Mouse (Mus musculus): ENCODE data around the gene Relch. TPM values are rescaled to one million over a fixed set of nuclear protein-coding genes. Genes with fewer than 3 reads are reported as not detected.
"Not testable (repeated sequence)": the region's sequence is repeated elsewhere in the genome, so short reads cannot be mapped to it uniquely, and the experiment has no call there.

The Relch gene
- total RNA-seq, 2 experiments from 2014 or later, result 10.1 to 12.8 TPM

GRCm38 (mm10) chr1:105738334-105738733 lies 74.7 kb downstream of the Relch start:
- DNase-seq, result no peak
- intact Hi-C loops (cut with DNase I; ENCODE audit: low total_unique reads), result no loop called here

DNA sequence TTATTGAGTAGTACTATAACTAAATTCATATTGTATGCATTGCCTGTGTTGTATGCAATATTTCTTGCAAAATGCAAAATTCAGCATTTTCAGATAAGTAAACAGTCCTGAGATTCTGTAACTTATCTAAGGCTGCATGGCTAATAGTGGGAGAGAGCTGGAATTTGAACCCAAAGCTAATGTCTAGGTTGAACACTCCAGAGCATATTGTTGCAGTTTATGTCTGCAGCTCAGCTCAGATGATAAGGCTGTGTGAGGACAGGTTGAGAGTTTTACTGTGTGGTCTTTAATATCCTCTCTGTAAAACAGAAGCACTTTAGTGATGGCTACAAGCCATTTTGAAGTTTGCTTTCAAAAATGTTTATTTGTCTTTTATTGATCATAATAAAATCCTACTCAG lies 75.8 kb downstream of the Relch start:
- DNase-seq, result no peak
- intact Hi-C loops (cut with DNase I; ENCODE audit: low total_unique reads), result no loop called here

DNA sequence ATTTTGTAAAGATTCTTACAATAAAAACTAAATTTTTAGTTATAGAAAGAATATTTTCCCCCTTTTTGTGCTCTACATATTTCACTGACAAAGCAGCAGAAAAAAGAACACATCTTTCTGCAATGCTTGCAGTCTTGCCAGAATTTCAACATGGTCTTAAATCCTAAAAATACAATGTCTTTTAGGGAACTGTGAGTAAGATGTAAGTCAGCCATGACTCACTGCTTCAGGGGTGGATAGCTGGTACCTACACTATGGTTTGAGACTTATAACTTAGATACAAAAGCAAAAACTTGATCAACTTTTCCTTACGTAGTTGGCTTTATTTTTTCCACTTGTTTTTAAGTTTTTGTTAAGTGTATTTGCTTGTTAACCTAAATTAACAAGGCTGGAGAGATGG lies 78.8 kb downstream of the Relch start:
- intact Hi-C loops (cut with DNase I; ENCODE audit: low total_unique reads), result no loop called here
- DNase-seq, result no peak

DNA sequence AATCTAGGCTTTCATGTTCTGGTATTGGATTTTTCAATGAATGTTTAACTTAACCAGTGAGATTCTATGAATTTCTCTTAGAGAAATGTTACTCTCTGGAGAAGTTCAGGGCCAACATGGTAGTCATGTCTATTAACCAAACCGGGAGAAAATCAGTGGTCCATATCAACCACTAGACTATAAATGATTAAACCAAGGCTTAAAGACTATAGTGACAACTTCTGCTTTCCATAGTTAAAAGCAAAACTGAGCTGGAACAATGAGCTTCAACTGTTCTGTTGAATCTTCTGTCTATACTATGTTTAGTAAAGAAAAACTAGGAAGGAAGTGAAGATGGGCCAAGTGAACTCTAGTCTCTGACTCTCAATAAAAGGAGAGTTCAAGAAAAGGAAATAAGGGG lies 82.8 kb downstream of the Relch start:
- DNase-seq, result no peak
- intact Hi-C loops (cut with DNase I; ENCODE audit: low total_unique reads), result no loop called here

- intact Hi-C loops (cut with DNase I; ENCODE audit: low total_unique reads), result no loop called here
- no peak for DNase-seq
Observed at GRCm38 (mm10) chr1:105746858-105747596, 83.4 kb downstream of the Relch start.

- intact Hi-C loops (cut with DNase I; ENCODE audit: low total_unique reads), result no loop called here
- no peak for DNase-seq
Observed at GRCm38 (mm10) chr1:105748091-105748799, 84.6 kb downstream of the Relch start.

- intact Hi-C loops (cut with DNase I; ENCODE audit: low total_unique reads), result no loop called here
- no peak for DNase-seq
Observed at GRCm38 (mm10) chr1:105752196-105752595, 88.5 kb downstream of the Relch start.

GRCm38 (mm10) chr1:105752944-105753343 lies 89.3 kb downstream of the Relch start:
- DNase-seq, result no peak
- intact Hi-C loops (cut with DNase I; ENCODE audit: low total_unique reads), result no loop called here

DNA sequence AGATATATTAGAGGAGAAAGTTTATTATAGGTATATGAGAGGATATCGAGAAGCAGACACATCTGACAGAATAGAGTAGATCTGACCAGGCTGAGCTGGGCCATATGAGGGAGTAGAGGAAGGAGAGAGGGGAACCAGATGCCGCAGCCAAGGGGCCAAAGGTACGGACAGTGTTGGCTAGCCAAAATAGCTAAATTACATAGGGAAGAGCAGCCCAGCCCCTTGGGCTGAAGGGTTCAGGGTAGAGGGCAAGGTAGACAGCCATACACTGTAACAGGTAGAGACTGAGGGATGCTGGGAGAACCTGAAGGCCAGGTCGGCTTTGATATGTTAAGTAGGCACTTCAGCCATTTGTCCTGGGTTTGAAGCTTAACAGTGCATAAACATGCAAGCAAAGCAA lies 95.1 kb downstream of the Relch start:
- intact Hi-C loops (cut with DNase I; ENCODE audit: low total_unique reads), result no loop called here
- no peak for DNase-seq

- intact Hi-C loops (cut with DNase I; ENCODE audit: low total_unique reads), result no loop called here
- no peak for DNase-seq
Observed at GRCm38 (mm10) chr1:105759422-105760165, 95.9 kb downstream of the Relch start.

DNA sequence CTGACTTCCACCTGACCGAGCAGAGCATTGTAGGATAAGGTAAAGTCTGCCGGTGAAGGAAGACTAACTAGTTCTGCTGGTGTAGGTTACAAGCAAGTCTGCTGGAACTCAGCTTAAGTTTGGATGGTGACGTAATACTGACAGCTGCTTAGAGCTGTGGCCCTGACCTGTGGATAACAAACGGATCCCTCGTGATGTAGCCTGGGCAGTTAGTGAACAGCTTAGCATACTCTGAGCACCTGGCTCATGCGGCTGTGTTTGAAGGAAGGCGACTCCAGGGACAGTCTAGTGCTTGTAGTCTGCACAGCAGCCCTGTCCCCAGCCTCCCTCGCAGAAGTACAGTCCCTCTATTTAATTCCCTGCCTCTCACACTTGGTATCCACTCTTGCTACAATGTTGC lies 101.9 kb downstream of the Relch start:
- DNase-seq, result no peak
- intact Hi-C loops (cut with DNase I; ENCODE audit: low total_unique reads), result no loop called here

- intact Hi-C loops (cut with DNase I; ENCODE audit: low total_unique reads); DNase-seq: not testable (repeated sequence)
Observed at GRCm38 (mm10) chr1:105766099-105766498, 102.4 kb downstream of the Relch start.

DNA sequence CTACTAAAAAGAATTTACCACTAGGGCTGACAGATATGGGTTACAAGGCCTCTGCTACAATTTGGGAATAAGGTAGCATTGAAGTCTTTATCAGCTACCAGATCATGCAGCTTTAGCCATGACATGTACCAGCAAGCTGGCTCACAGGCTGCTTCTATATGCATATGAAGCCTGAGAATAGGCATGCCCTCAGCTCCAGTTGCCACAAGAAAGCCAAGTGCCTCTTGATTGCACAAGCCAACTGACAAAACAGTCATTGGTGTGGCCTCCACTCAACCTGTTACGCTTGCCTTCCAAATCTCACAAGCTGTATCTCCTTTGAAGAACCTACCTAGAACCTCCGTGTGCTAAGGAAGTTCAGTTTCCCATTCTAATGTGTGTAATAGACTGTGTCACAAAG lies 104.7 kb downstream of the Relch start:
- DNase-seq, result no peak
- intact Hi-C loops (cut with DNase I; ENCODE audit: low total_unique reads), result no loop called here

DNA sequence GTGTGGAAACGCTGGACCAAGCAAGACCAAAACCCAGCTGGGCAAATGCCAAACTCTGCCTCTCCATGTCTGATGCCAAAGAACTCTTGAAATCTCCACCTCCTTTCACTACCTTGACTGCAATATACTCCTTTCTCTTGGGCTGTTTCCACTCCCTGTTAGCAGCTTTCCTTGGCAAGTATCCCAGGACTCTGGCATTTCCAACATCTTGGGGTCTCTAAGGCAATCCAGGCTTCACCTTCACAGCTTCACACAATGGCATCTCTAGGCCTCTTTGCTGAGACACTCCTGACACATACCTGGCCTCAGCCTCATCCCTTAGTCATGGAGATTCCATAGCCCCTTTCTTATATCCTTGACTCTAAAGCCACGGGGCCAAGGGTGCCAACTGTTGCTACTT lies 107.0 kb downstream of the Relch start:
- no peak for DNase-seq
- intact Hi-C loops (cut with DNase I; ENCODE audit: low total_unique reads), result no loop called here

DNA sequence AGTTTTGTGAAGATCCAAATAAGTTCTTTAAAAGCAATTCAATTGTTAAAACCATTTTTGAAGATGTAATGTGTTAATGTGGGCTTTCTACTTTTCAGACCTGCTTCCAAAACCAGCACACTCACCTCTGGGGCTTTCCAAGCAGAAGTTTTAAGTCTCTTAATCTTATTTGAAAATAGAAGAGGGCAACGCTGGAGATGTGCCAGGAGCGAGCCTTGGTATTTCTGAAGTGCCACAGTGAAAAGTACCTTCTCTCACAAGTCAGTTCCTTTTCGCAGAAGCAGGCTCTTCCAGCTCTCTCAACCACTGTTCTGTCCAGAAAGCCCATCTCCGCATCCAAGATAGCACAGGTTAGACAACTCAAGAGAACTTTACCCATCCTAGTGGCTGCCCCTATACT lies 112.8 kb downstream of the Relch start:
- no peak for DNase-seq
- intact Hi-C loops (cut with DNase I; ENCODE audit: low total_unique reads), result no loop called here

- DNase-seq, result no peak
- intact Hi-C loops (cut with DNase I; ENCODE audit: low total_unique reads), result no loop called here
Observed at GRCm38 (mm10) chr1:105780079-105780456, 116.4 kb downstream of the Relch start.

DNA sequence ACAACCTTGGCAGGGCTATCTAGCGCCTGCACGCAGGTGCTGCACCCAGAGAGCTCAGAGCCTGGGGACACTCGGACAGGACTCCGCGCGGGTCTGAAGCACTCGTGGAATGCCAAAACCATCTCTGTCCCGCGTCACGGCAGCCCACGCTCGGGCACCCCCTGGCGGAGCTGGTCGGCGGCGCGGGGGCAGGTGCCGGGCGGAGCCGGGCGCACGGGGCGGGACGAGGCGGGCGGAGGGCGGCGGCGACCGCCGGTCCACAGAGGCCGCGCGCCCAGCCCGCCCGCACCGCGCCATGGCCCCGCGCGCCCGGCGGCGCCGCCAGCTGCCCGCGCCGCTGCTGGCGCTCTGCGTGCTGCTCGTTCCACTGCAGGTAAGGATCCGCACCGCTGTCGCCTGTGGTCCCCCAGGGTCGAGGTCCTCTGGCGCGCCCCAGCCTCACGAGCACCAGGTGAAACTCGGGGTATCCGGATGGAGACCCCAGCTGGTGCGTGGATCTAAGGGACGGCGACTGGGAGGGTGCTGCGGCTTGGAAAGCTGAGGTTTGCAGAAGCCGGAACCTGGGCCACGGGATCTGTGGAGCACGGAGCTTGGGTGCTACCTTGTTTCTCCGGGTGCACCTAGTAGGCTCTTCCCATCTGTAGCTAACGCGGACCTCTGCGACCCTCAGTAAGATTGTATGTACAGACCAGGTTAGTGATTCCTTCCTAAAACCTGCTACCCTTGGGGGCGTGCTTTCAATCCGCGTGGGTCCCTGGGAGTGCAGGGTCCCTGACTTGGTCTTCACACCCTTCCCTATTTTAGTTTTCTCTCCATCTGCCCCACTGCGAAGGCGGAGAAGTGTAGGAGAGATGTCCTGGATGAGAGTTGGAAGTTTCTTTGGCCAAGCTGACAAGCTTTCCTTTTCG lies 117.0 kb downstream of the Relch start, which contains the start of gene Tnfrsf11a:
TSS of gene Tnfrsf11a (plus strand) at position 262 of the 908 bp plus-strand sequence.
- intact Hi-C loops (cut with DNase I; ENCODE audit: low total_unique reads), result no loop called here
- peak; percentile 59 for DNase-seq

- DNase-seq, result no peak
- intact Hi-C loops (cut with DNase I; ENCODE audit: low total_unique reads), result no loop called here
Observed at GRCm38 (mm10) chr1:105781391-105782146, 117.9 kb downstream of the Relch start.

Measured in gastrocnemius, postnatal 14 days (tissue).